Mouse (Mus musculus) hindbrain, embryonic 13.5 days (tissue): ENCODE measurements around the gene Ppp1r10. TPM values are rescaled to one million over a fixed set of nuclear protein-coding genes. Genes with fewer than 3 reads are reported as not detected.
A peak's percentile ranks its signal among the peaks of the same experiment; 100 is the strongest.

Experiments
- microRNA counts: library from miRNA; unstranded; fragments of <30 nt; microRNA quantifications from one replicate; lab custom pipeline; 2016
- microRNA-seq: library from miRNA; unstranded; fragments of <30 nt; microRNA quantifications from one replicate; pipeline ENCODE4, GENCODE M21; 2016
- polyA plus RNA-seq: library from polyadenylated mRNA; unstranded; fragments of >200 nt; fragmentation: Nextera tagmentation; extraction: Ambion mirVana; gene quantifications from 2 replicates; pipeline ENCODE4 v1.2.1, GENCODE M21; 2015

The Ppp1r10 gene
- polyA plus RNA-seq, 1 experiment from 2014 or later, result 46.0 TPM

MicroRNA genes within 50 kb of the gene (microRNA counts, 519-probe panel; counts per million panel counts)
- microRNA mmu-miR-1894-3p (lab: Ali Mortazavi, UCI) (51.3 counts per million), microRNA mmu-miR-1894-5p (lab: Ali Mortazavi, UCI) (51.3 counts per million), microRNA mmu-miR-877 (lab: Ali Mortazavi, UCI) (51.3 counts per million)

Small RNA genes lying within 50 kb of the gene (microRNA-seq; reads per million reads assigned to microRNA genes)
- gene Gm28033 (1.4 reads per million), gene Mir1894 (not detected), gene Mir877 (126 reads per million, percentile 53 among the genes with 10 or more reads in this experiment)

Other genes starting within 250 kb of the Ppp1r10 start
- 11.8 and 14.0 TPM in 2 replicates for gene Vars2, start 248.8 kb upstream of the Ppp1r10 start, polyA plus RNA-seq
- gene Gtf2h4, start 242.7 kb upstream of the Ppp1r10 start, polyA plus RNA-seq, result 27.6 and 29.2 TPM in 2 replicates
- 128 and 140 TPM in 2 replicates for gene Ddr1, start 211.8 kb upstream of the Ppp1r10 start, polyA plus RNA-seq
- gene Ier3, start 94.8 kb upstream of the Ppp1r10 start, polyA plus RNA-seq, result 8.2 and 9.2 TPM in 2 replicates
- 75.2 and 78.8 TPM in 2 replicates for gene Flot1, start 93.2 kb upstream of the Ppp1r10 start, polyA plus RNA-seq
- 1,714 and 1,822 TPM in 2 replicates for gene Tubb5, start 78.1 kb upstream of the Ppp1r10 start, polyA plus RNA-seq
- gene Mdc1, start 74.9 kb upstream of the Ppp1r10 start, polyA plus RNA-seq, result 11.0 and 11.3 TPM in 2 replicates
- 26.4 and 26.9 TPM in 2 replicates for gene Nrm, start 55.1 kb upstream of the Ppp1r10 start, polyA plus RNA-seq
- 26.9 and 30.5 TPM in 2 replicates for gene Ppp1r18, start 50.8 kb upstream of the Ppp1r10 start, polyA plus RNA-seq
- gene Dhx16, start 36.6 kb upstream of the Ppp1r10 start, polyA plus RNA-seq, result 28.6 and 35.3 TPM in 2 replicates
- 45.8 and 48.7 TPM in 2 replicates for gene 2310061I04Rik, start 19.0 kb upstream of the Ppp1r10 start, polyA plus RNA-seq
- gene Atat1, start 6.4 kb upstream of the Ppp1r10 start, polyA plus RNA-seq, result 434 and 438 TPM in 2 replicates
- gene Mrps18b, start within 50 bp of the Ppp1r10 start, polyA plus RNA-seq, result 46.8 and 54.7 TPM in 2 replicates
- 96.6 and 103 TPM in 2 replicates for gene Abcf1, start 53.3 kb downstream of the Ppp1r10 start, polyA plus RNA-seq
- gene Gnl1, start 63.4 kb downstream of the Ppp1r10 start, polyA plus RNA-seq, result 53.6 and 53.7 TPM in 2 replicates
- gene Prr3, start 63.8 kb downstream of the Ppp1r10 start, polyA plus RNA-seq, result 72.8 and 73.5 TPM in 2 replicates
- 8.8 and 9.5 TPM in 2 replicates for gene H2-T24, start 104.1 kb downstream of the Ppp1r10 start, polyA plus RNA-seq
- gene H2-T23, start 116.4 kb downstream of the Ppp1r10 start, polyA plus RNA-seq, result 3.2 and 3.3 TPM in 2 replicates
- gene H2-T22, start 126.3 kb downstream of the Ppp1r10 start, polyA plus RNA-seq, result 6.7 and 7.0 TPM in 2 replicates
- not detected in 2 replicates for gene Gm6034, start 126.5 kb downstream of the Ppp1r10 start, polyA plus RNA-seq
- not detected in 2 replicates for gene Gm11127, start 141.9 kb downstream of the Ppp1r10 start, polyA plus RNA-seq
- gene Gm19684, start 205.2 kb downstream of the Ppp1r10 start, polyA plus RNA-seq, result not detected in 2 replicates
- not detected in 2 replicates for gene Gm7030, start 213.0 kb downstream of the Ppp1r10 start, polyA plus RNA-seq